Mouse (Mus musculus) ES-Bruce4 (cell line): Measurements from ENCODE around the gene March9.

Experiments used
- CTCF ChIP-seq: IDR thresholded peaks from one replicate; pipeline ENCODE4 v1.8.1; 2011; ENCODE audit warnings: low read depth, low read length
- EP300 ChIP-seq: IDR thresholded peaks from 2 replicates; pipeline ENCODE4 v1.6.1; 2011; ENCODE audit warnings: low read depth, low read length; ENCODE audit not compliant: insufficient read depth
- POLR2A ChIP-seq: IDR thresholded peaks from one replicate; pipeline ENCODE4 v1.8.1; 2011; ENCODE audit warnings: low read length; ENCODE audit not compliant: insufficient read depth

DNA sequence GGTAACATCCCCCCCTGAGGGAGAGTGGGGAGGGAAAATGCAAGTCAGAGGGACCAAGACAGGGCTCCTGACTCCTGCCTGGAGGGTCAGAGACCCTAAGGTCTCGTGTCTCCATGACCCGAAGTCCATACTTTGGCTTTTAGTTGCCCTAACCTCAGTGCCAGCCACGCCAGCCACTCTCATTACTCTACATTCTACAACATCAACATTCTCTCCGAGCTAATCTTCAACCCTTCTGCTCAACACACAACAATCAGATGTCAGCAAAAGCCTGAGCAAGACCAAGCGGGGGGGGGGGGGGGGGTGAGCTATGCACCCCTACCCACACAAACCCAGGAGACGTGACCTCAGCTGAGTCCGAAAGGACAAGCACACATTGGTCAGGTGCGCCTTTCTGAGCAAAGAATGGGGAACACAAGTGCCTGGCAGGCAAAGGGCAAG lies 26.7 kb downstream of the March9 start:
- TF ChIP-seq CTCF (no peak), POLR2A (no peak), EP300 (no peak)
